Mouse (Mus musculus) E14TG2a.4 (cell line): Measurements from ENCODE around the gene Kin.

Experiments
- CTCF ChIP-seq: conservative IDR thresholded peaks from 2 replicates; pipeline ENCODE4 v1.5.1; 2014; ENCODE audit warnings: low read length
- NANOG ChIP-seq: IDR thresholded peaks from 2 replicates; pipeline ENCODE4 v1.6.1; 2014; ENCODE audit warnings: borderline replicate concordance, low read length, mixed read lengths
- POU5F1 ChIP-seq: IDR thresholded peaks from 2 replicates; pipeline ENCODE4 v1.6.1; 2014; ENCODE audit warnings: low read length, borderline replicate concordance

- TF ChIP-seq CTCF (no peak), NANOG (no peak), POU5F1 (no peak)
Measured at GRCm38 (mm10) chr2:10033684-10034083, 46.7 kb upstream of the Kin start.
